Mouse (Mus musculus) intestine, postnatal 0 days (tissue): Measurements from ENCODE around the gene Col4a1. TPM values are rescaled to one million over a fixed set of nuclear protein-coding genes. Genes with fewer than 3 reads are reported as not detected.

ENCODE experiments used
- ATAC-seq: fragments of 200-750 bp; cut with Nextera tagmentation; 2 replicates; pipeline ENCODE4 v1.8.0; 2017; ENCODE audit warnings: mild to moderate bottlenecking, moderate TSS enrichment, moderate library complexity
- H3K27ac ChIP-seq: fragments of 300-500 bp; sonication (generic); 2 replicates; pipeline ENCODE4 v1.5.1; 2014; ENCODE audit warnings: mild to moderate bottlenecking, low read depth, low read length, moderate library complexity
- H3K27me3 ChIP-seq: fragments of 300-500 bp; sonication (generic); replicated peaks from 2 replicates; pipeline ENCODE4 v1.6.1; 2014; ENCODE audit warnings: low read length, mixed read lengths; ENCODE audit not compliant: control insufficient read depth, insufficient read depth
- H3K36me3 ChIP-seq: fragments of 300-500 bp; sonication (generic); 2 replicates; pipeline ENCODE4 v1.6.1; 2014; ENCODE audit warnings: mild to moderate bottlenecking, moderate library complexity; ENCODE audit not compliant: control insufficient read depth, insufficient read depth
- H3K4me1 ChIP-seq: fragments of 300-500 bp; sonication (generic); replicated peaks from 2 replicates; pipeline ENCODE4 v1.6.1; 2014; ENCODE audit warnings: antibody characterized with exemption, low read length, mixed read lengths; ENCODE audit not compliant: control insufficient read depth, insufficient read depth
- H3K4me2 ChIP-seq: fragments of 300-500 bp; sonication (generic); replicated peaks from 2 replicates; pipeline ENCODE4 v1.6.1; 2014; ENCODE audit warnings: low read depth, mild to moderate bottlenecking, moderate library complexity
- H3K4me3 ChIP-seq: fragments of 300-500 bp; sonication (generic); 2 replicates; pipeline ENCODE4 v1.5.1; 2014; ENCODE audit warnings: low read depth, low read length
- H3K9ac ChIP-seq: fragments of 300-500 bp; sonication (generic); 2 replicates; pipeline ENCODE4 v1.6.1; 2014; ENCODE audit warnings: mild to moderate bottlenecking, low read depth, low read length
- H3K9me3 ChIP-seq: fragments of 300-500 bp; sonication (generic); 2 replicates; pipeline ENCODE4 v1.6.1; 2016; ENCODE audit warnings: mixed run types; ENCODE audit not compliant: control insufficient read depth
- CTCF ChIP-seq: sonication (generic); IDR thresholded peaks from 2 replicates; pipeline ENCODE4 v1.5.1; 2016; ENCODE audit warnings: low read depth, mild to moderate bottlenecking, control low read depth, antibody characterized with exemption, moderate library complexity
- WGBS: fragments of 180-500 bp; shearing (Covaris S2); extraction: QIAGEN DNeasy Blood & Tissue Kit; methylation state at CpG from one replicate; pipeline ENCODE4 v1.1.7; 2014; 5-methylcytosine and 5-hydroxymethylcytosine counted together
- polyA plus RNA-seq: library from polyadenylated mRNA; unstranded; fragments of >200 nt; fragmentation: Nextera tagmentation; extraction: Ambion mirVana; gene quantifications from 2 replicates; pipeline ENCODE4 v1.2.1, GENCODE M21; 2015

Col4a1 gene
- polyA plus RNA-seq, 1 experiment from 2014 or later = 84.5 TPM

- Histone ChIP-seq H3K4me3 (no peak overlapping the region), H3K36me3 (no peaks in the 10 kb centered on the region), H3K27ac (no peak overlapping the region), H3K27me3 (no peaks in the 10 kb centered on the region), H3K9me3 (no peaks in the 10 kb centered on the region), H3K4me2 (no peak overlapping the region), H3K4me1 (no peaks in the 10 kb centered on the region), H3K9ac (no peak overlapping the region)
- 71% methylated on average over 4 of the region's 4 CpGs for WGBS
- ATAC-seq = no peak
- no peak for TF ChIP-seq CTCF
Observed at GRCm38 (mm10) chr8:11335238-11335637, 22.6 kb upstream of the Col4a1 start.

DNA sequence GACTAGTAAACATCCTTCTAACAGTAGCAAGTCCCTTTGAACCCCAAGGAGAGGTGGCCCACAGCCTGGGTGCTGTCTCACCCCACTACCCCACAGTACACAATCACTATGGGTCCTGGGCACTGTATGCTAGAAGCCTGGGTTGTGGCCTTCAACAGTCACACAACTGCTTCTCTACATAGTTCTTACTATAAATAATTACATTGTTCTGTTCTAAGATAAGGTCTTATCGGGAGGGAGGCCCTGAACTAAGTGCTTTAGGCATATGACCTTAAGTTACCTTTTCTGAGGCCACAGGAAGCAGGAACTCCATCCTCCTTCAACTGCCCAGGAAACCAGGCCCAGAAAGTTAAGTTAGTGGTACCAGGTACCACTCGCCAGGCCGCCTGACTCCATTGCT is 21.9 kb upstream of the Col4a1 start:
- H3K9me3 ChIP-seq = no peaks in the 10 kb centered on the region
- ATAC-seq = no peak
- WGBS = 65% methylated on average over 3 of the region's 3 CpGs

GRCm38 (mm10) chr8:11333746-11334145 is 21.1 kb upstream of the Col4a1 start:
- H3K36me3 ChIP-seq = no peaks in the 10 kb centered on the region
- no peaks in the 10 kb centered on the region for H3K27me3 ChIP-seq
- H3K4me2 ChIP-seq = no peak overlapping the region
- TF ChIP-seq CTCF = no peak
- WGBS = 75% methylated on average over 6 of the region's 6 CpGs
- H3K9me3 ChIP-seq = no peaks in the 10 kb centered on the region
- H3K9ac ChIP-seq = no peak overlapping the region
- no peak overlapping the region for H3K27ac ChIP-seq
- no peak for ATAC-seq
- no peak overlapping the region for H3K4me3 ChIP-seq
- H3K4me1 ChIP-seq = no peaks in the 10 kb centered on the region

More for the DNA sequence above, 21.9 kb upstream of the Col4a1 start:
- no peaks in the 10 kb centered on the region for H3K27me3 ChIP-seq
- no peak overlapping the region for H3K4me3 ChIP-seq
- no peak overlapping the region for H3K9ac ChIP-seq
- no peaks in the 10 kb centered on the region for H3K36me3 ChIP-seq
- H3K4me2 ChIP-seq = no peak overlapping the region
- H3K27ac ChIP-seq = no peak overlapping the region
- H3K4me1 ChIP-seq = no peaks in the 10 kb centered on the region
- no peak for TF ChIP-seq CTCF

DNA sequence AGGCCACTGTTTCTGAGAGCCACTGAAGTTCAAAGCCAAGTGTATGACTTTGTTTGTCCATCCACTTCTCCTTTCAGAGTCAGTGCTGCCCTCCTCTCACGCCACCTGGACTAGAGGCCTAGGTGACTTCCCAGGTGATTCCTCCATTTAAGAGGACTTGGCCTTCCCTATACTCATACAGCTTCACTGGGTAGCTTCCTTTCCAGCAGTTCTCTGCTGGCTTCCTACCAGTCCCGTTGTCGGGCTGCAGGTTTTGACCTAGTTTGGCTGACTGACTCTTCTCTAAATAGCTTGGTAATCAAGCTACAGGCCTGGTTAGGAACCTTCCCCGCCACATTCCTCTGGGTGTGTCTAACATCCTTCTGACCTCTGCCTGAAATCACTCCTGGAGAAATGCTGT is 18.9 kb upstream of the Col4a1 start:
- no peak for TF ChIP-seq CTCF
- H3K4me3 ChIP-seq = no peak overlapping the region
- H3K4me1 ChIP-seq = no peaks in the 10 kb centered on the region
- no peaks in the 10 kb centered on the region for H3K27me3 ChIP-seq
- no peak overlapping the region for H3K27ac ChIP-seq
- H3K4me2 ChIP-seq = no peak overlapping the region
- no peak for ATAC-seq
- no peaks in the 10 kb centered on the region for H3K36me3 ChIP-seq
- no peak overlapping the region for H3K9ac ChIP-seq
- 49% methylated on average over 4 of the region's 4 CpGs for WGBS
- no peaks in the 10 kb centered on the region for H3K9me3 ChIP-seq

DNA sequence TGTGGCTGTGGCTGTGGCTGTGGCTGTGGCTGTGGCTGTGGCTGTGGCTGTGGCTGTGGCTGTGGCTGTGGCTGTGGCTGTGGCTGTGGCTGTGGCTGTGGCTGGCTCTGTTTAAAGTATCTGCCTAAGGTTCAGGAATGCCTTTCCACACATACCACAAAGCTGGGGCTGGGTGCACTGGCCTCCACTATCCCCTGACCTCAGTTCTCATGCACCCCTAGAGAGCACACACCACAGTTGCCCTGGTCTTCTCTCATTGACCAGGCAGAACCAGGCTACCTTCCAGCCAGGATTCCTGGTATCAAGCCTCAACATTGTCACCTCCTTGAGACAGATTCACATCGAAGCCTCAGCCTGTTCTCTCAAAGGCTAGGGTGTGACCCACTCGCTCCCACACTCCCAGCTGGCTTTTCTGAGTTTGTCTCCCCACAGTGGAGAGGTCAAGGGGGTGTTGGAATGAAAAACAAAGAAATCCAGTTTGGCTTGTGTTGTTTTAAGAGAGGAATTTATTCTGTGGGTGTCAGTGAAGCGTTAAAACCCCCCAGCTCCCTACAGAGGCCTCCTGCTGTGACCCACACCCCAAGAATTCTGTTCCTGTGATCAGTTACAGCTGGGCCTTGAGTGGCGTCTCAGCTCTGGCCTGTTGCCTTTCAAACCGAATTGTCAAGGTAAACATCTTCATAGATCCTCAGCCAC is 15.2 kb upstream of the Col4a1 start:
- Histone ChIP-seq H3K36me3 (no peaks in the 10 kb centered on the region), H3K4me3 (no peak overlapping the region), H3K4me1 (0 out of 2 replicates have a peak, but pooled peaks cover 6% of the 10 kb centered on the region), H3K27ac (peak overlapping the region; percentile 11; the same call in 1 of the 2 replicates), H3K9me3 (no peaks in the 10 kb centered on the region), H3K4me2 (no peak overlapping the region), H3K9ac (no peak overlapping the region), H3K27me3 (no peaks in the 10 kb centered on the region)
- TF ChIP-seq CTCF = no peak
- 65% methylated on average over 5 of the region's 5 CpGs for WGBS
- ATAC-seq = no peak

DNA sequence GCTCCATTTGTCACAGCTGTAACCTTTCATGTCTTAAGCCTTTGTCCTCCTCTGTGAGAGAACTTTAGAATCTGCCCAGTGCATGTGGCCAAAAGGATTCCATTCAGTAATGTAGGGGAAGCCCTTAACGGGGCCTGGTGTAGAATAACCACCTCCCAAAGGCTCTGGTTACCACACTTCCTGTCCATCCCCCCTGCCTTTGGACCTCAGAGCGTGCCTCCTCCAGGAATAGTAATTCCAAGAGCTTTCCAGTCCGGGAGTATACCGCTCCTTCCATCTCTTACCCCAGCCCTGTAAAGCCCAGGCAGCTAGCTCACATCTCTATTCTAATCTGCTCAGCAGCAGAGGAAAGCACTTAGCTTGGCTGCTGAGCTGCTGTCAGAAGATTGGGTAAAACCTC is 14.7 kb upstream of the Col4a1 start:
- no peak overlapping the region for H3K4me3 ChIP-seq
- no peaks in the 10 kb centered on the region for H3K27me3 ChIP-seq
- no peak overlapping the region for H3K27ac ChIP-seq
- 0 out of 2 replicates have a peak, but pooled peaks cover 6% of the 10 kb centered on the region for H3K4me1 ChIP-seq
- no peak overlapping the region for H3K9ac ChIP-seq
- no peak for TF ChIP-seq CTCF
- no peaks in the 10 kb centered on the region for H3K36me3 ChIP-seq
- no peaks in the 10 kb centered on the region for H3K9me3 ChIP-seq
- no peak overlapping the region for H3K4me2 ChIP-seq
- ATAC-seq = no peak
- WGBS = 50% methylated on average over 4 of the region's 4 CpGs
